Mouse (Mus musculus) heart, adult 2 months (tissue): ENCODE data around the gene Caskin1.

Experiments used
- CTCF ChIP-seq: fragments of 200-600 bp; IDR thresholded peaks from 2 replicates; pipeline ENCODE4 v1.8.1; 2022; ENCODE audit warnings: antibody characterized with exemption, mild to moderate bottlenecking, moderate library complexity
- POLR2A ChIP-seq: fragments of 200-500 bp; IDR thresholded peaks from 2 replicates; pipeline ENCODE4 v1.6.1; 2011; ENCODE audit warnings: mild to moderate bottlenecking, low read depth, low read length, control low read depth; ENCODE audit not compliant: insufficient read depth

- TF ChIP-seq POLR2A: no peak
- TF ChIP-seq CTCF: 0 out of 2 replicates have a peak, but pooled peaks have one; percentile 11
These were observed 13.8 kb downstream of the Caskin1 start for GRCm38 (mm10) chr17:24502208-24502607.
